Mouse (Mus musculus): ENCODE results near the gene Tle2. TPM values are rescaled to one million over a fixed set of nuclear protein-coding genes. Genes with fewer than 3 reads are reported as not detected.
A peak's percentile ranks its signal among the peaks of the same experiment; 100 is the strongest.

Gene Tle2
- polyA plus RNA-seq, 1 experiment from 2014 or later, result 27.5 TPM

- Histone ChIP-seq H3K27ac (ENCODE audit: low read depth) (no peak overlapping the region), H3K27me3 (ENCODE audit: insufficient read depth, low read length) (no peaks in the 10 kb centered on the region), H3K9ac (no peak overlapping the region), H3K9me3 (ENCODE audit: low read depth, low read length) (no peaks in the 10 kb centered on the region), H3K4me1 (ENCODE audit: insufficient read depth) (no peaks in the 10 kb centered on the region), H3K4me2 (no peak overlapping the region), H3K4me3 (ENCODE audit: low read depth, low read length) (no peak overlapping the region), H3K36me3 (ENCODE audit: insufficient read depth) (no peaks in the 10 kb centered on the region)
- 76% methylated on average over 6 of the region's 6 CpGs for whole genome bisulfite sequencing
- no peak for TF ChIP-seq CTCF (IDR thresholded peaks at IDR 0.05; ENCODE audit: low read depth)
- no peak for ATAC-seq (ENCODE audit: insufficient read depth)
- no peak for DNase-seq
Observed at GRCm38 (mm10) chr10:81553807-81554755, 20.3 kb upstream of the Tle2 start.

DNA sequence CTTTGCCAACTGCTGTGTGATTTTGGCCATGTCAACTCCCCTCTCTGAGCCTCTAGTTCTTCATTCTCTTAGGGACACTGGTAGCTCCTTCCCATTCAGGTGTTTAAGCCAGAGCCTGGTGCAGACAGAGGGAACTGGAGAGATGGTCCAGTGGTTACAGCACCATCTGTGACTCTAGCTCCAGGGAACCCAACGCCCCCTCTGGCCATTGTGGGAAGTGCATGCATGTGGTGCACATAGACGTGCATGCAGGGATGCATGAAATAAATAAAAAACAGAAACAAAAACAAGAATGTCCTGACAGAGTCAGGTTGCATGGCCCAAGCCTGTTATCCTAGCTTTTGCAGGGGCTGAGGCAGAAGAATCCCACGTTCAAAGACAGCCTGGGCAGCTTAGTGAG lies 18.1 kb upstream of the Tle2 start:
- peak; percentile 66 for TF ChIP-seq CTCF (IDR thresholded peaks at IDR 0.05; ENCODE audit: low read depth)
- H3K9ac ChIP-seq, result no peak overlapping the region
- ATAC-seq (ENCODE audit: insufficient read depth), result no peak
- WGBS, result 69% methylated on average over 3 of the region's 3 CpGs
- no peak overlapping the region for H3K27ac ChIP-seq (ENCODE audit: low read depth)
- peaks cover 8% of the 10 kb centered on the region; the same call in 1 of the 2 replicates for H3K4me1 ChIP-seq (ENCODE audit: insufficient read depth)
- H3K27me3 ChIP-seq (ENCODE audit: insufficient read depth, low read length), result no peaks in the 10 kb centered on the region
- H3K9me3 ChIP-seq (ENCODE audit: low read depth, low read length), result no peaks in the 10 kb centered on the region
- no peak overlapping the region for H3K4me3 ChIP-seq (ENCODE audit: low read depth, low read length)
- H3K36me3 ChIP-seq (ENCODE audit: insufficient read depth), result peaks cover 2% of the 10 kb centered on the region; the same call in 1 of the 2 replicates
- DNase-seq, result no peak
- H3K4me2 ChIP-seq, result no peak overlapping the region

- DNase-seq (no peak), ATAC-seq (ENCODE audit: insufficient read depth) (no peak)
- no peaks in the 10 kb centered on the region for H3K9me3 ChIP-seq (ENCODE audit: low read depth, low read length)
Observed at GRCm38 (mm10) chr10:81557491-81557890, 16.9 kb upstream of the Tle2 start.

DNA sequence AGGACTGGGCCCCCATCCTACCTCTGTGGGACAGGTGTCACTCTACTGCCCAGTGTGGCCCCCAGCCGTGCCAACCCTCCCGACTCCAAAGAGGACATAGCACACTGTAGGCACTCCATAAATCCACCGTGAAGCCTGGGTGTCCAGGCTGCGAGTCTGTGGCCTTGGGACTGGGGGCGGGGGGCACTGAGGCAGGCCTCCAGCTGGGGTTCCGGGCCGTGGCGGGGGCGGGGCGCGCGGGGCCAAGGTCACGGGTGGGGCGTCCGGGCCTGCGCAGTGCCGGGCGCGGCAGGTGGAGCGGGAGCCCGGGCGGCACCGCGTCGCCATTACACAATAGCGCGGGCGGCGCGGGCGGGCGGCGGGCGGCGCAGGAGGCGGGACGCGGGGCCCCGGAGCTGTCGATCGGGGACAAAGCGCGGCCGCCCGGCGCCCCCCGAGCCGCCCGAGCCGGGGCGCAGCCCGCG lies 15.2 kb upstream of the Tle2 start, which contains the start of gene Aes:
TSS of gene Aes (plus strand) at position 326 of the 464 bp plus-strand sequence.
- WGBS, result under 1% methylated on average over 51 of the region's 53 CpGs
- peak within 1 kb of the TSS; percentile 95 for H3K9ac ChIP-seq
- no peaks in the 10 kb centered on the region for H3K9me3 ChIP-seq (ENCODE audit: low read depth, low read length)
- peaks cover 19% of the 10 kb centered on the region for H3K4me1 ChIP-seq (ENCODE audit: insufficient read depth)
- H3K27ac ChIP-seq (ENCODE audit: low read depth), result peak within 1 kb of the TSS; percentile 92
- H3K27me3 ChIP-seq (ENCODE audit: insufficient read depth, low read length), result no peaks in the 10 kb centered on the region
- ATAC-seq (ENCODE audit: insufficient read depth), result peak; percentile 36
- DNase-seq, result peak; percentile 68
- no peak for TF ChIP-seq CTCF (IDR thresholded peaks at IDR 0.05; ENCODE audit: low read depth)
- peak within 1 kb of the TSS; percentile 88 for H3K4me3 ChIP-seq (ENCODE audit: low read depth, low read length)
- H3K36me3 ChIP-seq (ENCODE audit: insufficient read depth), result peaks cover 28% of the 10 kb centered on the region
- peak within 1 kb of the TSS; percentile 85 for H3K4me2 ChIP-seq

More at GRCm38 (mm10) chr10:81557491-81557890, 16.9 kb upstream of the Tle2 start:
- H3K9ac ChIP-seq, result no peak overlapping the region
- peaks cover 8% of the 10 kb centered on the region; the same call in 1 of the 2 replicates for H3K4me1 ChIP-seq (ENCODE audit: insufficient read depth)
- no peak overlapping the region for H3K27ac ChIP-seq (ENCODE audit: low read depth)
- WGBS, result 19% methylated on average over 1 of the region's 1 CpGs
- H3K4me2 ChIP-seq, result no peak overlapping the region
- peaks cover 14% of the 10 kb centered on the region for H3K36me3 ChIP-seq (ENCODE audit: insufficient read depth)
- TF ChIP-seq CTCF (IDR thresholded peaks at IDR 0.05; ENCODE audit: low read depth), result no peak
- no peak overlapping the region for H3K4me3 ChIP-seq (ENCODE audit: low read depth, low read length)
- no peaks in the 10 kb centered on the region for H3K27me3 ChIP-seq (ENCODE audit: insufficient read depth, low read length)

DNA sequence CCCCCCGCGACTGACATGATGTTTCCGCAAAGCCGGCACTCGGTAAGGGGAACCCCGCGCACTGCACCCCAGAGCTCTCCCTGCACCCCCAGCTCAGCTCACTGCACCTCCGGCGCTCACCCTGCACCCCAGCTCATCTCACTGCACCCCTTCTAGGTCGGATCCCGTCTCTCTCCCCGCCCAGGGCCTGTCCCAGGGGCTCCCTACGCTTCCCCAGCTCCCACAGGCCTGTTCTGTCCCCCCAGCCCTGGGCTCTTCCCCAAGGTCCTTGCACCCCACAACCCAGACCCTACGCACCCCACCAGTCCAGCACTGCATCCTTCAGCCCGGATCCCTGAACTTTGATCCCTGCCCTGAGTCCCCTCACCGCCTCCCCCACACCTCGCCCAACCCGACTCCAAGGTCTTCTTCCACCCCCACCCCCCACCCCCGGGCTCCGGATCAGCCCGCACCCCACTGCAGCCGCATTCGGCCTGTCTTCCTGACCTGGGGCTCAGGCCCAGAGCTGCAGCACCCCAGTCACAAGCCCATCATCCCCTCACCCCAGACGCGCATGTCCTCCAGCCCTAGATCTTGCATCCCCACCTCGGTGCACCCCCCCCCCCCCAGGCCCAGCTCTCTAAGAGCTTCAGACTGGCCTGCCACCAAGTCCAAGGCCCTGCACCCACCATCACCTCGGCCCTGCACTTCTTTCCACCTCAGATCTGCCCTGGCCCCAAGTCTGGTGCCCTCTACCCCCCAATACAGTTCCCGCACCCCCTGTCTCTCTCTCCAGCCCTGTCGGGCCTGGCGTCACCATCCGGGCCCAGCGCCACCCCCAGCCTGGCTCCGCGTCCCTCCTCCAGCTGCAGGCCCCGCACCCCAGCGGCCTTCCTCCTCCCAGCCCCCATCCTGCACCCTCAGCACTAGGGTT lies 14.5 kb upstream of the Tle2 start:
- Histone ChIP-seq H3K27ac (ENCODE audit: low read depth) (peak overlapping the region; percentile 92), H3K27me3 (ENCODE audit: insufficient read depth, low read length) (no peaks in the 10 kb centered on the region), H3K9ac (peak overlapping the region; percentile 95), H3K36me3 (ENCODE audit: insufficient read depth) (peaks cover 35% of the 10 kb centered on the region), H3K4me1 (ENCODE audit: insufficient read depth) (peaks cover 22% of the 10 kb centered on the region), H3K4me2 (peak overlapping the region; percentile 85), H3K9me3 (ENCODE audit: low read depth, low read length) (no peaks in the 10 kb centered on the region), H3K4me3 (ENCODE audit: low read depth, low read length) (peak overlapping the region; percentile 88)
- DNase-seq (no peak), ATAC-seq (ENCODE audit: insufficient read depth) (peak; percentile 28)
- no peak for TF ChIP-seq CTCF (IDR thresholded peaks at IDR 0.05; ENCODE audit: low read depth)
- WGBS, result under 1% methylated on average over 34 of the region's 36 CpGs

GRCm38 (mm10) chr10:81560719-81561459 lies 13.5 kb upstream of the Tle2 start:
- peak; percentile 2 for ATAC-seq (ENCODE audit: insufficient read depth)
- peak overlapping the region; percentile 85 for H3K4me2 ChIP-seq
- H3K27ac ChIP-seq (ENCODE audit: low read depth), result peak overlapping the region; percentile 92; the same call in 1 of the 2 replicates
- peak overlapping the region; percentile 88 for H3K4me3 ChIP-seq (ENCODE audit: low read depth, low read length)
- H3K36me3 ChIP-seq (ENCODE audit: insufficient read depth), result peaks cover 45% of the 10 kb centered on the region
- no peak for TF ChIP-seq CTCF (IDR thresholded peaks at IDR 0.05; ENCODE audit: low read depth)
- no peaks in the 10 kb centered on the region for H3K27me3 ChIP-seq (ENCODE audit: insufficient read depth, low read length)
- H3K9ac ChIP-seq, result peak overlapping the region; percentile 95
- H3K4me1 ChIP-seq (ENCODE audit: insufficient read depth), result peaks cover 22% of the 10 kb centered on the region
- 11% methylated on average over 16 of the region's 16 CpGs for WGBS
- DNase-seq, result no peak
- H3K9me3 ChIP-seq (ENCODE audit: low read depth, low read length), result no peaks in the 10 kb centered on the region
